Mouse (Mus musculus) bone marrow, adult 2 months (tissue): Measurements from ENCODE around the gene Rpp21. TPM values are rescaled to one million over a fixed set of nuclear protein-coding genes. Genes with fewer than 3 reads are reported as not detected.
"Not testable (repeated sequence)": the region's sequence is repeated elsewhere in the genome, so short reads cannot be mapped to it uniquely, and the experiment has no call there.

ENCODE experiments used
- H3K27ac ChIP-seq: fragments of 200-500 bp; 2 replicates; pipeline ENCODE4 v1.5.1; 2012; ENCODE audit warnings: low read depth, mild to moderate bottlenecking, control low read depth, inconsistent platforms, low read length; ENCODE audit not compliant: control insufficient read depth, poor library complexity, insufficient read depth
- H3K4me1 ChIP-seq: fragments of 200-500 bp; 2 replicates; pipeline ENCODE4 v1.6.1; 2011; ENCODE audit warnings: low read length; ENCODE audit not compliant: control insufficient read depth, insufficient read depth
- H3K4me3 ChIP-seq: fragments of 200-500 bp; replicated peaks from 2 replicates; pipeline ENCODE3; 2011; ENCODE audit warnings: mild to moderate bottlenecking, low read depth, low read length, control low read depth; ENCODE audit not compliant: control insufficient read depth
- CTCF ChIP-seq: fragments of 200-500 bp; IDR thresholded peaks from 2 replicates; pipeline ENCODE4 v1.5.1; 2011; ENCODE audit warnings: low read length, control low read depth; ENCODE audit not compliant: control insufficient read depth, insufficient read depth
- POLR2A ChIP-seq: fragments of 200-500 bp; IDR thresholded peaks from 2 replicates; pipeline ENCODE4 v1.6.1; 2011; ENCODE audit warnings: low read depth, mild to moderate bottlenecking, control low read depth, low read length, borderline replicate concordance; ENCODE audit not compliant: control insufficient read depth
- WGBS: fragments of 180-500 bp; shearing (Covaris S2); methylation state at CpG from one replicate; pipeline ENCODE4 v1.1.7; 2018; 5-methylcytosine and 5-hydroxymethylcytosine counted together
- polyA plus RNA-seq: library from polyadenylated mRNA; stranded (reverse); fragments of >200 nt; gene quantifications from 2 replicates; pipeline ENCODE4 v1.2.4, GENCODE M21; 2011; ENCODE audit warnings: low replicate concordance; ENCODE audit not compliant: missing spikeins, insufficient read depth, insufficient read length

Rpp21 gene
- polyA plus RNA-seq, 1 experiment = 117 TPM

DNA sequence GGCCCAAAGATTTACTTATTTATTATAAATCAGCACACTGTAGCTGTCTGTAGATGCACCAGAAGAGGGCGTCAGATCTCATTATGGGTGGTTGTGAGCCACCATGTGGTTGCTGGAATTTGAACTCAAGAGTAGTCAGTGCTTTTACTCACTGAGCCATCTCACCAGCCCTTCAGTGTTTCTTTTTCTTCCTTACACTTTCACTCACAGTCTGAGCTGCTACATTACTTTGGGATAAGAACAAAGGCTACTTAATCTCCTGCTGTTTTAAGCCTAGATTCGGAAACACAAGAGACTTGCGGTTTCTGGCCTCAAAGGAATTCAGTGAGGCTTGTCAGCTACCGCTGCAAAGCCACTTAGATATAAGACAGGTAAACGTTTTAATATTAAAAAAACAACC lies 13.8 kb downstream of the Rpp21 start:
- 67% methylated on average over 5 of the region's 5 CpGs for WGBS
- no peak for TF ChIP-seq CTCF
- TF ChIP-seq POLR2A = no peak

GRCm38 (mm10) chr17:36240637-36241213 lies 17.1 kb downstream of the Rpp21 start:
- no peak overlapping the region for H3K4me3 ChIP-seq
- no peaks in the 10 kb centered on the region for H3K4me1 ChIP-seq
- H3K27ac ChIP-seq = no peak overlapping the region
- TF ChIP-seq POLR2A = no peak
- no peak for TF ChIP-seq CTCF
- WGBS = 40% methylated on average over 5 of the region's 5 CpGs

More for the DNA sequence above, 13.8 kb downstream of the Rpp21 start:
- Histone ChIP-seq H3K4me1 (no peaks in the 10 kb centered on the region), H3K27ac (no peak overlapping the region), H3K4me3 (no peak overlapping the region)

DNA sequence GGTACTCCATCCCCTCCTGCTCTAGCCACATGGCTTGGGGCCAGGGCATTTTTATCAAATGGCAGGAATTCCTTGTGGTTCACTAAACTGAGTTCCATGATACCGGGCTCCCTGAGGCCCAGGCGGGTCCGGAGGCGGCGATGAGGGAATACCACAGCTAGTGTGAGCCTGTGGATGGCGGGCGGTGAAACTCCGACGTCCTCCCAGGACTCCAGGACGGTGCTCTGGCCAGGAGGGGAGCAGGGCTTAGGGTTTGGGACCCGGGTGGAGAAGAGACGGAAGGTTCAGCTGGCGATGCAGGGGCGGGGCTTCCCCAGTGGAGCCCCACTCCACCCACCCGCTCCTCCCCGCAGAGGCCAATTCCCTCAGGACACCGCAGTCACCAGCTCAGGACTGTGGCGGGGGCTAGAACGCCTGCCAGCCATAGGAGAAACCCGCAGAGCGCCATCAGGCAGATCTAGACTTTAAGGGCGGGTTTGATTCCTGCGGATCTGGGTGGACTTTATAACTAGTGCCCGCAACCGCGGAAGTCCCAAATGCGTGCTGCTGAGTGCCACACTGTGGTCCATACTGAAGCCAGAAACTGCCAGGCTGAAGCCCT lies 20.4 kb downstream of the Rpp21 start:
- Histone ChIP-seq H3K4me1 (no peaks in the 10 kb centered on the region), H3K4me3 (no peak overlapping the region), H3K27ac (no peak overlapping the region)
- WGBS = 9% methylated on average over 27 of the region's 27 CpGs
- TF ChIP-seq CTCF (no peak), POLR2A (no peak)

GRCm38 (mm10) chr17:36235300-36235699 lies 22.6 kb downstream of the Rpp21 start:
- 23% methylated on average over 9 of the region's 9 CpGs for WGBS
- not testable (repeated sequence) for H3K4me1 ChIP-seq, H3K4me3 ChIP-seq, H3K27ac ChIP-seq

DNA sequence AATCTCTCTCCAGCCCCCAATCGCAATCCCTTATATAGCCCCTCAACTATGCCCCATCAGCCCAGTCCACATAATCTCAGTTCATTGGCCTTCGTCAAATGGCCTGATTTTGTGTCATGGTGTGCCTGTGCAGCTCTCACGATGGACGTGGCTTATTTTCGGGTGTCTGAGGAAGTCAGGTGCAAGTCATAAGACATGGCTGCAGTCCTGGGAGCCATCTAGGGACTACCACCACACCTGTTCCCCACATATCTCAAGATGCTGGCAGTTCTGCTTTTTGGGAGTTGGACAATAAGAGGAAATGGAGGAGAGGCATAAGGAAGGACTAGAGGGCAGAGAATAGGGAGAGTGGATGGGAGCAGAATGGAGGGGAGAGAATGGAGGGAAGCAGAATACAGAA lies 24.3 kb downstream of the Rpp21 start:
- TF ChIP-seq POLR2A (no peak), CTCF (no peak)
- Histone ChIP-seq H3K4me3 (no peak overlapping the region), H3K27ac (no peak overlapping the region), H3K4me1 (no peaks in the 10 kb centered on the region)
- whole genome bisulfite sequencing = 57% methylated on average over 5 of the region's 5 CpGs

DNA sequence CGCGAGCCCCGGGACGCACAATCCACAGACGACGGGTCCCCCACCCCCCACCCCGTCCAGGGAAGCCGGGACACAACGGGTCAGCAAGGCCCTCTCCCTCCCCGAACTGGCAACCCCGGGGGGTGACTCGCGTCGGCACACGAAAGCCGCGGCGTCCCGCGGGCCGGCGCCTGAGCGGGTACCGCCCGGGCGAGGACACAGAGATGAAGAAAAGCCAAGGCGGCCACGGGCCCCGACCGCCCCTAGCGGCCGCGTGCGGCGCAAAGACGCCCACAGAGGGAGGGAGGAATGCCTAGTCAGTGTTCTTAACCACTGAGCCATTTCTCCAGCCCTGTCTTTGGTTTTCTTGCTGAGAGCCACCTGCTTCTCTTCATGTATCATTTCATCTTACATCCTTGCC lies 26.6 kb downstream of the Rpp21 start:
- no peaks in the 10 kb centered on the region; the same call in 1 of the 2 replicates for H3K4me1 ChIP-seq
- peak; percentile 63 for TF ChIP-seq CTCF
- no peak for TF ChIP-seq POLR2A
- no peak overlapping the region for H3K27ac ChIP-seq
- H3K4me3 ChIP-seq = no peak overlapping the region
- WGBS = 12% methylated on average over 36 of the region's 36 CpGs

DNA sequence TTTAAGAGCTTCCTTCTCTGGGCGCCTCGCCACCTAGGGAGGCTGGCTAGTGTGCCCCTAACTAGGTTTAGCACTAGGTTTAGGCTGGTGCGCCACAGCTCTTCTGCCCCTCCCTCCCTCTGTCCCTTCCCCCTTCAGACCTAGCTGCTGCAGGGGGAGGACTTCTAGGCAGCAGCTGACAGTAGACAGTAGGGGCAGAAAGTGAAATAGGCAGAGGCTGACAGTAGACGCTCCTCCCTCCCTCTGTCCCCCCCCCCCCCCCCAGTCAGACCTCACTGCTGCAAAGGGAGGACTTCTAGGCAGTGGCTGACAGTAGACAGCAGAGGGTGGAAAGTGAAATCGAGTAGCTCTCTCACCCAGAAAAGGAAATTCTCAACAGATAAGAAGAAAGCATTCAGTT lies 28.8 kb downstream of the Rpp21 start:
- WGBS = 0% methylated on average over 5 of the region's 5 CpGs
- H3K27ac ChIP-seq = no peak overlapping the region
- no peaks in the 10 kb centered on the region; the same call in 1 of the 2 replicates for H3K4me1 ChIP-seq
- H3K4me3 ChIP-seq = no peak overlapping the region
- TF ChIP-seq CTCF (no peak), POLR2A (no peak)

GRCm38 (mm10) chr17:36226921-36227320 lies 30.9 kb downstream of the Rpp21 start:
- 10% methylated on average over 8 of the region's 8 CpGs for WGBS
- Histone ChIP-seq H3K4me1 (no peaks in the 10 kb centered on the region; the same call in 1 of the 2 replicates), H3K27ac (no peak overlapping the region), H3K4me3 (no peak overlapping the region)
- no peak for TF ChIP-seq POLR2A
- 0 out of 2 replicates have a peak, but pooled peaks have one; percentile 6 for TF ChIP-seq CTCF
